Mouse (Mus musculus): ENCODE data around the gene Olfr1180.

DNA sequence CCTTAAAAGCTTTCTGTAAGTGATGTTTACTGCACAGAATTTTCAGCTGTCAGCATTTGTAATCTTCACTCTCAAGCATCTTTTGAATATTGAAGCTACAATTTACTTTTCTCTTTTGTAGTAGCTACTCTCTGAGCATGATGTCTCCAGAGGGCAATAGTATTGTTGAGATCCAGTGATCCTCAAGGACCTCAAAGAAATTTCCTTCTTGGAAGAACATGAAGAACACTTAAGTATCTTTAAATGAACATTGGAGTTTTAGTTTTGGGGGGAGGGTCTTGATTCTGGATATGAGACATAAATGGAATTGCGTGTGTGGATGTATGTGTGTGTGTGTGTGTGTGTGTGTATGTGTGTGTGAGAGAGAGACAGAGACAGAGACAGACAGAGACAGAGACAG, 30.1 kb upstream of the Olfr1180 start, which contains the start of gene Gm13757:
- TF ChIP-seq CTCF (IDR thresholded peaks at IDR 0.05; ENCODE audit: low read depth, low read length) (no peak), GATA2 (IDR thresholded peaks at IDR 0.05; ENCODE audit: borderline replicate concordance, low read depth, low read length) (no peak)
